Mouse (Mus musculus) CD4-positive, CD25-positive, alpha-beta regulatory T cell, adult 4 months (primary cell): ENCODE measurements at regions not wholly inside any gene's neighbourhood (a gene's known extent, or its start where the extent isn't known, plus 50 kb on each side); places are given as distances from the start of the nearest gene placed in this dataset.

Experiments used
- ATAC-seq: one replicate; pipeline ENCODE4 v1.8.0; 2017

DNA sequence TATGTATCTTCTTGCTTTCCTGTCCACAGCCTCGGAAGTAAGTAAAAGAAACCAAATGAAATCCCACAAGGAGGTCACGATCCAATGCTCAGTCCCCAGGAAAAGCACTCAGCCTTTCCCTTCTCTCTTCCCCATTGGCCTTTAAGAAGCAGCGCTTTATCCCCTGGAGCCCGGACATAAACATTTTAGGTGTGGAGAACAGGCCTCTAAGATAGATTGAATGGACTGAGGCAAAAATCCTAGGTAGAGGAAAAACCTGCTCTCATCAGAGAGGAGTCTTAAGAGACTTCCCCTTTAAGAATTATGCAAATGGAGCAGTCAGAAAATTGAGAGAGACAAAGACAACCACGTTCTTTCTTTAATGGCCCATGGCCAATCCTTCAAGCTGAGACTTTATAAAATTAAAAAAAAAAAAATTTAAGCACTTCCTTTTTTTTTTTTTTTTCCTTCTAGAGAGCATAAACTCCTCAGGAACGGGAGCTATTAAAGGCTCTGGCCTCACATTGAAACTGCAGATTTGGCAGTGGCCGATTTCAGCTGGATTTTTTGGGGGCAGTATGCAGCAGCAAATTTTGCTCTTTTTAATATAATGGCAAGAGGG is 1020.5 kb downstream of the 9330182O14Rik start:
- no peak for ATAC-seq

DNA sequence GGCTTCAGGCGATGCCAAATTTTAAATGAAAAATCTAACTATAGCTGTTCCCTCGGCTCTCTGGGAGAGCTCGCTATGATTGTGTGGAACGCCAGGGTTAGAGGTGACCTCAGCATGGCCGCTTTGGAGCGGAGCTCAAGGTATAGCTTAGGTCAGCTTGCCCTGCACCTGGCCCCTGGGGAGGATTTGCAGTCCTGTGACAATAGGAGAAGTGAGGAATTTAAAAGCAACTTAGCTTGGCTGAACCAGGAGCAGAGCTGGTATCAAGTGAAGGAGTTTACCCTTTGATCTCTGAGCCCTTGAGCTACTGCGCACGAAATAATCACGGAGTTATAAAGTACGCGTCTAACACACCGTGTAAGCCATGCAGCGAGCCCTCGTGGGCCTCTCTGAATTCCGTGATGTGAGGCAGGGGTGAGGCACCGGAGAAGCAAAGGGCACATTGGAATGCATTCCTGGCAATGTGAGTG is 1021.0 kb downstream of the 9330182O14Rik start:
- ATAC-seq, result no peak

DNA sequence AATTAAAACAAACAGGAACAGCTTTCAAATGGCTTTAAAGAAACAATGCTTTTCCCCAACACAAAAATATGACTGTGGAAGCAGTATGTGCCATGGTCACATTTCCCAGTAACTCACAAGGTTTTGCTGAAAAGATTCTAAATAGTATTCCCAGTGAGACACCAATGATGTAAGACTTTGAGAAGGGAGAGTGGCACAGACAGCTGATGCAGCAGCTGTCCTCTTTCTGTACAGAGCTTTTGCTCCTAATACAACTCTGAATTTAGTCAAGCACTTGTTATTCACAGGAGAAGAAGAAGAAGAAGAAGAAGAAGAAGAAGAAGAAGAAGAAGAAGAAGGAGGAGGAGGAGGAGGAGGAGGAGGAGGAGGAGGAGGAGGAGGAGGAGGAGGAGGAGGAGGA is 1023.6 kb downstream of the 9330182O14Rik start:
- no peak for ATAC-seq

DNA sequence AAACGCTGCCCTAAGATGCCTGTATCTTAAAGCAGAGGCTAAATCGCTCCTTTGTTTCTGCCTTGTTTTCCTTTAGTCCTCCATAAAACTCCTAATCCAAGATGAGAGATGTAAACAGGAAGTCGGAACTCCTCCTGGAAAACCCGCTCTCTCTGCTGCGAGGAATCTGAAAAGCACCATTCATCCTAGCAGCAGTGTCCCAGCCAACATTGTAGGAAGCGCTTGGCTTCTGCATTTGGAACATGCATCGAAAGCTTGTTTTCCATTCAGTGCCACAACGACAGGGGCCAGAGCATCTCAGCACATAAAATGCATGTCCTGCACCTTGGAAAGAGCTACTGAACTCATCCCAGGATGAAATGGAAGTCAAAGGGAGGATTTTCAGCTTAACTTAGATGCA is 1028.1 kb downstream of the 9330182O14Rik start:
- no peak for ATAC-seq

DNA sequence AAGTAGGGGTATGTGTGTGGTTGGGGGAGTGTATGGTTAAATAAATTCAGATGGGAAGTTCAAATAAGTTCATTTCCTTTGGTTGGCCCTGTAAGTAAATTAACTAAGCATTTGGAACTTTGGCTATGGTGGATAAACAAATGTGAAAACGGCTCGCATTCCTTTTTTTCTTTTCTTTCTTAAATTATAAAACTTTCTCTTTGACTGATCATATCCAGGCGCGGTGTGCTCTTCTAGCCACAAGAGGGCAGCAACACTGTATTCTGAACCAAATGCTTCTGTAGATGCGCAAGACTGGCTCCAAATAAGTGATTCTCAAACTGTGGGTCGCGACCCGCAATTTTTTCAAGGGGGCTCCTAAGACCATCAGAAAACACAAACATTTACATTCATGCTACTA is 1028.6 kb downstream of the 9330182O14Rik start:
- ATAC-seq, result peak; percentile 69

DNA sequence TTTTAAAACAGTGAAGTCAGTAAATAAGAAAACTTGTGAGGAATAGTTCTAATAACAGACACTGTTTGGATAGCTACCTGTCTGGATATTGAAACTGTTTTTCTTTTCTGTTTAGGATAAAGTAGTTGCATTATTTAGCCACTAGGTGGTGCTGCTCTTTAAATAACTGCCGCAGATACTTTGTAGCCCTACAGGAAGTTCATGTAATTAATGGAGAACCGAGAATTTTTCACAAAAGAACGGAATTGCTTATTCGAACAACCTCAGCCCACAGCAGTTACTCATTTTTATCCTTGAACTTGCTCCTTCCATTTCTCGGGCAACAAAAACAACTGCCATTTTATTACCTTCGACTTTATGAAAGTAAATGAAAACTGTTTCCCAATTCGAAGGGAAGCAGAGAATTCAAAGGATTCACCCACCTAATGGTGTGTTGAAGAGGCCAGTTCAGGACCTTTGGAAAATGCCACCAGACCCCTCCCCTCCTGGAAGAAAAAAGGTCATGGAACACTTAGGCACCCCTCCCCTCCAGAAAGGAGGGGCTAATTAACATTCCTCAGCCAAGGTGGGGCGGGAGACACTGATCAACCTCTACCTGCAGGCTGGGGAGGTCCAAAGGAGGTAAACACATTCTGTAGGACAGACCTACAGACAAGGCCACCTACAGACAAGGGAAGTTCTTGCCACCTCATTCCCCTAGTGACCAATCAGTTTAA is 1029.6 kb downstream of the 9330182O14Rik start:
- ATAC-seq, result peak; percentile 84

DNA sequence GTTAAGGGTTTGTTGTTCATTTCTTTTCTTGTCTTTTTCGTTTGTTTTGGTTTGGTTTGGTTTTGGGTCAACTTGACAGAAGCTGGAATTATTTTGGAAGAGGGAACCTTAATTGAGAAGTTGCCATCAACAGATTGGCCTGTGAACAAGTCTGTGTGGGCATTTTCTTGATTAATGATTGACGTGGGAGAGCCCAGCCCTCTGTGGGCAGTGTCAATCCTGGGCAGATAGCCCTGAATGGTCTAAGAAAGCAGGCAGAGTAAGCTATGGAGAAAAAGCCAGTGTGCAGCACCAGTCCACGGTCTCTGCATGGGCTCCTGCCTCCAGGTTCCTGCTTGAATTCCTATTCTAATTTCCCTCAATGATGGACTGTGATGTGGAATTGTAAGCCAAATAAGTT is 1031.4 kb downstream of the 9330182O14Rik start:
- ATAC-seq, result no peak

DNA sequence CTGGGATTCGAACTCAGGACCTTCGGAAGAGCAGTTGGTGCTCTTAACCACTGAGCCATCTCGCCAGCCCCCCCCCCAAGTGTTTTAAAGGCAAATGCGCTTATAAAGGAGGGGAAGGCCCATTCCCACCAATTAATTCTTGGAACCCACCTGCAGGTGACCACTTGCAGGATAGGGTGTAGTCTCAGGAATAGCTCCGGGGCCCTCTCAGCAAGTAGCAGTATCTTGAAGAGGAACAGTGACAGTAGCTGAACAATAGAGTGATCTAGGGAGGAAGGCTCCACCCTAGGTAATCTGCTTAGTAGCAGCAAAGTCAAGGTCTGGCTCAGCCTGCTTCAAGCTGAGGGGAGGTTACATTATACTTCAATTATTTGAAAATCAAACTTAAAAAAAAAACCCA is 1056.6 kb downstream of the 9330182O14Rik start:
- ATAC-seq, result no peak

DNA sequence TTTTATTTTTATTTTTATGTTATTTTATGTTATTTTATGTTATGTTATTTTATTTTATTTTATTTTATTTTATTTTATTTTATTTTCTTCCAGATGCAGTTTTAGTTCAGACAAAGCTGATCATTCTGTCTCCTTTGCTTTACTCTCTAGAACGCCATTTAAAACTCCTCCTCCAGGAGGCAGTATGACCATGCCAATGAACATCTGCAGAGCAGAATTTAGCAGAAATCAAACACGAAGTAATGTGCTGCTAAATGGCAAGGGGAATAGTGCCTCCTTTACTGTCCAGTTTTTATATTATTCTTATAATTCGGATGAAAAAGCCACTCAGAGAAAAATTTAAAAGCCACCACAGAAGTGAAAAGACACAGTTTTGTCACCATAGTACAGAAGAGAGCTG is 1059.1 kb downstream of the 9330182O14Rik start:
- ATAC-seq, result no peak

DNA sequence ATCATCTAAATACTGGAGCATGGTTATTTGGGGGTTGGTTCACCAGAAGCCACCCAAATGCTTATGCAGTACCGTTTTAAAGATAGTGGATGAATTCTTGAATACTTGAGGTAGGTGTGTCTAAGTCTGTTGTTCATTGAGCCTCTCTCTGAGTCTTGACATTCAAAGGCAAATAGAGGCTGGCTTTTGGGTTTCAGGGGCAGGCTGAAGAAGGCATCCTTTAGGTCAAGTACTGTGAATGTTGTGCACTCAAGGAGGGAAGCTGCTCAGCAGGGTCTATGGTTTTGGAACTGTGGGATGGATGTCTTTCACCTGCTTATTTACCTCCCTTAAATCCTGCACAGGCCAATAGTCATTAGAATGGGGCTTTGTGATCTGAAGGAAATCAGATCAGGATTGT is 1089.6 kb downstream of the 9330182O14Rik start:
- ATAC-seq, result no peak

DNA sequence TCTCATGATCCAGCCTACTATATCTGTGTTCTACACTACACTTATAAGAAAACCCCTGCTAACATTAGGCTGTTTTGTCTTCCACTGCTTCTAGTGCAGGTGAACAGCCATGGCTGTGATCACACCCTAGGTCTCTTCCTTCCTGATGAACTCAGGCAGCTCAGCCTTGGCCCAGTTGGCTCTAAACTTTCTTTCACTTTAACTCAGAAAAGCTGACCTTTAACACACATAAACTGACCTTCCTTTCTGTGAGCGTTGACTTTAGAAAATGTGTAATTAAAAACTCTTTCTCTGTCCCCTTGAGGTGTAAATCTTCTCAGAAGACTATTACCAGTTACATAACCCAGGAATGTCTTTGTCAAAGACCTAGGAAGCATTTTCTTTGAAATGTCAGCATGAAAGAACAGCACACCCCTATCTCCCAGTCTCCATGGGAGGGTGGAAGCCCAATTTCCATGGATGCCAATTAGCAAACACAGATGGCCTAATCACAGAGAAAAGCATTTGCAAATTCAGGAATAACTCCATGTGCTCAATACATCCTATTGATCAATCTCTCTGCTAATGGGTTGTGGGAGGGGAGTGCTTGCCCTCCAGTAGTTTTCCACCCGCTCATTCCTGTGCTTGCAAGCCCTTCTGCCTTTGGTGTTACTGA is 1098.4 kb downstream of the 9330182O14Rik start:
- ATAC-seq, result no peak
